Mouse (Mus musculus): ENCODE measurements around the gene Ptbp3.
"Not testable (repeated sequence)": the region's sequence is repeated elsewhere in the genome, so short reads cannot be mapped to it uniquely, and the experiment has no call there.

Gene Ptbp3

DNA sequence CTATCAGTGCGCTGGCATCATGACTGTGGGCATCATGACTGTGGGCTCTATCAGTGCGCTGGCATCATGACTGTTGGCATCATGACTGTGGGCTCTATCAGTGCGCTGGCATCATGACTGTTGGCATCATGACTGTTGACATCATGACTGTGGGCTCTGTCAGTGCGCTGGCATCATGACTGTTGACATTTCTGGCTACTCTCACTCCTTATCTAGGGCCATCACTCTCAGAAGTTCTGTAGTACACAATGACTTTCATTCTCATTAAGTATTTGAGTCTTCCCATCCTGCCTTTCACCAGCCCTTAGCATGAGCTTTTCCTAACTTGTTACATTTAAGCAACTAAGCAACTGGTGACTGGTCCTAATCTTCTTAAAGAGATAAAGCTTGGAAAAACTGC, 8.2 kb upstream of the Ptbp3 start:
- in situ Hi-C loops (cut with MseI, MboI): not testable (repeated sequence)

DNA sequence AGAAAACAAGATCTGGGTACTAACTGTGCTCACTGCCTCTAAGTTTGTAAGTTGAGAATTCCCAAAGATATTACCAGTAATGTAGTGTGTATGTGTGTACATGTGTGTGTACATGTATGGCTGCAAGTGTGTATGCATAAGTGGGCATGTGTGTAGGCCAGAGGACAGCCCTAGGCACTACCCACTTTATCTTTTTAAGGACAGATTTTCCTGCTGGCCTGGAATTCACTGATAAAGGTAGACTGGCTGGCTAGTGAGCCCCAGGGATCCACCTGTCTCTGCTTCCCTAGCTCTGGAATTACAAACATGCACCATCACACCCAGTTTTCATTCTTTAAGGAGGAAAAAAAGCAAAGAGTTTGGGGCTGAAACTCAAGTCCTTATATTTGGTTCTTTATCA, 6.0 kb upstream of the Ptbp3 start:
- in situ Hi-C loops (cut with MseI, MboI): no loop called here

DNA sequence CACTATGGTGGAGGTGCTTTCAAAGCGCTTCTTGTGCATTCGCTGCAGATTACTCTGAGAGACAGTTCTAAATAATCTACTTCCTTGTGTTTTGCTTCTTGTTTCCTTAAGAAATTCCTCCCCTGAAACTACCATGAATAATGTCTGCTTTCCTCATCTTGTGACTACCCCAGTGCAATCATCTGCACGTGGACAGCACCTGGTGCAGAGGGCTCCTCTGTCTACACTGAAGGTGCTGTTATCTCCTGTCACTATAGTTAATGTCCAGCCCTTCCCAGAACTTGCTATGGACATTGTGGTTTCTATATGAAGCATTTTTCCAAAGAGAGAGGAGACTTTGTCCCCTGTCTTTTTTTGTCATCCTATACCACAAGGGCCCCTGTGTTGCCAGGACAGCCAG, 4.4 kb upstream of the Ptbp3 start:
- in situ Hi-C loops (cut with MseI, MboI): no loop called here

DNA sequence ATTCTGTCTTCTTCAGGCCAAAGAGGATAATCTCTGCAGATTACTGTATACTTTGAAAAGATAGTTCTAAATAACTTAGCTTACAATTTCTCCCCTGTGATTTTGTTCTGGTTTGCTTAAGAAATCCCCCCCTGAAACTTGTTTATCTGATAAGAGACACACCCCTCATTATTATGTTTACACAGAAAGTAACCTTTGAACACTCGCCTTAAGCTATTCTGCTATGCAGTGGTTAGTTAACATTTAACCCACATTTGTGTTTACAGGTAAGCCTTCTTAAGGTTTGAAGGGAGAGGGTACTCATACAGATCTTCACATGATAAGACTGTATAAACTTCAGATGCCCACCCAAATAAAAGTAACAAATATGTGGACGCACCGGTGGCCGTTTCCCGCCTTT, 3.7 kb upstream of the Ptbp3 start:
- in situ Hi-C loops (cut with MseI, MboI): no loop called here

DNA sequence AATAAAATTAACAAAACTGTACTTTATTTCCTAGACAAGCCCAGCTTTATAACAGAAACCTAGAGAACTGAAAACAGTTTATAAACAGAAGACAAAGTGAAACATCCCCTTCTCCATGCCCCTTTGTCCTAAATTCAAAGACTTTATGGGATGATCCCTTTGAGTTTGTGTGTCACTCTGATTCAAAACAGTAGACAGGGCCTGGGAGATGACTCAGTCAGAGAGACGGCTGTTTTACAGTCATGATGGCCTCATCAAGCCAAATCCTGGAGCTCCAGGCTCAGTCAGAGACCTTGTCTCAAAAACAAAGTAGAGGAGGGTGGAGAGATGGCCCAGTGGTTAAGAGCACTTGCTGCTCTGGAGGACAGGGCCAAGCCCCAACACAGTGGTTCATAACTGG, 2.7 kb upstream of the Ptbp3 start:
- in situ Hi-C loops (cut with MseI, MboI): no loop called here

DNA sequence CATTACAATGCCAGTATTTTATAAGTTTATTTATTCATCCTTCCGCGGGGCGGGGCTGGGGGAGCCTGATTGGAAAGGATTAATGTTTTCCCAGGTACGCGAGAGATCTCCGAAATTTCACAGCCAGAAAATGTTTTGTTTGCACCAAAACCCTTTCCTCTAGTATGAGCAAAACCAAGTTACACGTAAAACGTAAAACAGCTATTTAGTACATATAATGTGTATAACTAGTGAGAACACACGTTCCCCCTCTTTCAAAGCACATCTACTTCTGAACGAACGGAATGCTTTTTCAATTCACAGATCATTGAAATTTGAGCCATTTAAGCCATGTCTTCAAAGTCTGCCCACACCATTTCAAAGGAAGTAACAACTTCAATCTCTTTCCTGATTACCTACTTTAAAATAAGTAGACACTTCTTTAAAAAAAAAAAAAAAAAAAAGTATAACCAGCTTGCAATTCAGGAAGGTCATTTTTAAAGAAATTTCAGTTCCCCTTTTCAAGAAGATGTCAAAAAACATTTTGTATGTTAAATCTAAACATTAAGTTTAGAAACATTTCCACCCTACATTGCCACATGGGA, 905 bp upstream of the Ptbp3 start:
- in situ Hi-C loops (cut with MseI, MboI): no loop called here

DNA sequence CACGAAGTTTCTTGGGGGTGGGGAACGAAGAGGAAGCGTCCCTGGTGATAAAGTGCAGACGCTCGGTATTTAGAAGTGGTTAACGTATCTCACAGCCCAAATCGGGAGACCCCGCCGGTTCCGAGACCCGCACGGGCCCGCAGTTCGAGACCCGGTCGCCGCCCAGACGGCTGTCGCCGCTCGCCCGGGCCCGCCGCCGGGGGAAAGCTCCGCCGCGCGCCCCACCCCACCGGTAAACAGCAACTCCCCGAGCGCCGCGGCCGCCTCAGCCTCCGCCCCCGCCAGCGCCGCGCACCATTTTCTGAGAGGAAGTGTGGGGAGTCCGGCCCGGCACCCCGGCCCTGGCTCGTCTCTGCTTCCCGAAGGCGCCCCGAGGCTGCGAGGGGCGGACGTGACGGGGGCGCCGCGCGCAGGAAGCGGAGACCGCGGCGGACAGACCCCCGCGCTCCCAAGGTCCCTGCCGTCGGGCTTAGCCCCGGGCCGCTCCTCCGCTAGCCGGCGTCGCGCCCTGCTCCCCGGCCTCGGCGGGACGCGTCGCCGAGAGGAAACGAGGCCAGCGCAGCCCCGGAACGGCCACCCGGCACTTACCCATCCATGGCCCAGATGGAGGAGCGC, 497 bp downstream of the Ptbp3 start:
- in situ Hi-C loops (cut with MseI, MboI): no loop called here

DNA sequence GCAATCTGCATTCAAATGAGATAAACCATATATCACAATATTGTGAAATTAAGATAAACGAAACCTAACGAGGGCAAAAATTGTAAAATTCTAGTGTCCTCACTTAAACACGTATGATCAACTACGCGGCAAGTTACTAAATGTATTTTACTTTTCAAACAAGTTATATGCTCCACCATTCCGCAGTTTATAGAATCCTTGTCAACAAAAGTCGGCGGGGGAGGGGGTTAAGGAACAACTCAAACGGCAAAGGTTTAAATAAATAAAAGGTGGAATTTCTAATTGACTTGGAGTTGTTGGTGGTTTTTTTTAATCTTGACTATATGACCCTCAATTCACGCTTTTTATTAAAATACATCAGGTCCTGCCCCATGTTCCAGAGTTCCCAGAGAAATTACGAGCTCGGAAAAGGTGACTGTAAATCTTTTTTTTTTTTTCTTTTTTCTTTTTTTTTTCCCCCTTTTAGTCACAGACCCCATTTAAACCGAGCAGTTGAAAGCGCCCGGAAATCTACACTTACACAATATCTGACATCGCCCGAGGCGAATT, 1.1 kb downstream of the Ptbp3 start:
- in situ Hi-C loops (cut with MseI, MboI): no loop called here

DNA sequence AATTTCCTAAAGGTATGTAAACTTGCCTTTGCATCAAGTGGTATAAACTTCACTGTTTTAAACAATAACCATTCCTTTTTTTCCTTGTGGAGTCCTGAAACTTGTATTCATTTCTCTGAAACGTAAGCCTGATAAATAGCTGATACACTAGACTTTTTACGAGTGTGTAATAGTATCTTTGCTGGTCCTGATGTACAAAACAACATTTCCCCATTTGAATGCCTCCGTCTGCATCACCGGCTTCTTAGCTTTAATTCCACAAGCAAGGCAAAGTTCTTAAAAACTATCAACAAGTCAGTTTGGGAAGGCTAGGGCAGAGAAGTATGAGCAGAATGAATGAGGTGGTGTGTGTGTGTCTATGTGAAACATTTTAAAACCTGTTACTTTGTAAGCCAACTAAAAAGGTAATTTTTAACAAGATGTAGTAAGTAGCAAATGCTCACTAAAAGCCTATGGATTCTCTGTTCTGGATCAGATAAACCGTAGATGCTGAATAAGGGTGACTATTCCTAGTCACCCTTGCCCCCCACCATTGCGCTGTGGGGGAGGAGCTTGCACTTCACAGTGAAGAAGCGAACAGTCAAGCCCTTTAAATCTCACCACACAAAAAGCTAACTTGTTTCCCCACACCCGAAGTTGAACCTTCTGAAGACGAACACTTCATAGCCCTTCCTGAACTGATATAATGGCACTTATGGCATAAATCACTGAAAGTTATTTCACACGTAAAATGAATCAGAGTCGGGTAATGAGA, 1.9 kb downstream of the Ptbp3 start:
- in situ Hi-C loops (cut with MseI, MboI): no loop called here

DNA sequence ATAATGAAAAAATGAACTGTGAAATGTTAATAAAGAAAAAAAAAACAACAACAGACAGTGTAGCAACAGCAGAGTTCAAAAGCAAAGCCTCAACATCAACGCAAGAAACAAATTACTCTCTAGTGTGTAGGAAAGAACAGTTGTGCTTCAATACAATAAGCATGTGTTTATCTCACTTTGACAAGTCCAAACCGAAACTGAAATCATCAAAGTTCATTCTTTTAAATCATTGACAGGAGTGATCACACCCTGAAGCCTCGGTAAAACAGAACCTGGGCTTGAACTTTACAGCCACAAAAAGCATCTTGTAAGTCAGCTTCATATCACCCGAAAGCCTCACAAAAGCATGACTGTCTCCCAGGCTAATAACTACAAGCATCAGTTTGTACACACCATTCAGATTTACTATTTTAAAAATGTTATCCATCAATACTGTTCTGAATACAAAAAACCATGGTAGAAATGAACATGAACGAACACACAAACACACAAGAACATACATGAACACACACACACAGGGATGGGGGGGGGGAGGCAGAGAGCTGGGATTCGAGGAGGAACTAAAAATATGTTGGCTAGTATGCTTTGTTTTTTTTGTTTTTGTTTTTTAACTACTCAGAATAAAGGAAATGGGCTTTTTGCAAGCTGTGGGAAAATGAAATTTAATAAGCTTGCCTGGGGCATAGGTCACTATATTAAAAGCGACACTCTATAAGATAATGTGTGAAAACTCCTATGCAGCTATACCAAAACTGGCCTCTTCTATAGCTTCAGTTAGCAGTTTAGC, 2.7 kb downstream of the Ptbp3 start:
- in situ Hi-C loops (cut with MseI, MboI): no loop called here

DNA sequence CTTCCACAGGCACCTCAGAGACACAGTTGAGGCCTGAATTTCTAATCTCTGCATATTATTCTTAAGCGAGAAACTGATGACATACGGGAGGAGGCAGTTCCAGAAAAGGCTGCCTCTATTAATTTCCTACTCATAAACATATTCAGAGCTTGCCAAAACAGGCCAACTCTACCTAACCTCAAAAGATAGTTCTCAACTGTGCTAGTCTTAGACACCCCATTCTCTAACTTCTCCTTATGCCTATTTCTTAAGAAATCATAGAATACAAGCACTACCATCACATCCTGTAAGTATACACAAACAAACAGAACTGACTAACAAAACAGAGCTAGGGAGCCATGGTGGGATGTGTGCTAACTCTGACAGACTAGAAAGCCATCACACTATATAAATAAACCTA, 4.5 kb downstream of the Ptbp3 start:
- in situ Hi-C loops (cut with MseI, MboI): no loop called here

DNA sequence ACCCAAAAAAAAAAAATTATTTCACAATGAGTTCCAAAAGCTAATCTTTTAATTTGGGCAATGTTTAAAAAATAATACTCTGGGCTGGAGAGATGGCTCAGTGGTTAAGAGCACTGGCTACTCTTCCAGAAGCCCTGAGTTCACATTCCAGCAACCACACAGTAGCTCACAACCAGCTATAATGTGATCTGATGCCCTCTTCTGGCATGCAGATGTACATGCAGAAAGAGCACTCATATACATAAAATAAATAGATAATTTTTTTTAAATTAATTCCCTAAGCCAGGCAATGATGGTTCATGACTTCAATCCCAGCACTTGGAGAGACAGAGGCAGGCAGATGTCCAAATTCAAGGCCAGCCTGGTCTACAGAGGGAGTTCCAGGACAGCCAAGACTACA, 6.2 kb downstream of the Ptbp3 start:
- in situ Hi-C loops (cut with MseI, MboI): no loop called here

DNA sequence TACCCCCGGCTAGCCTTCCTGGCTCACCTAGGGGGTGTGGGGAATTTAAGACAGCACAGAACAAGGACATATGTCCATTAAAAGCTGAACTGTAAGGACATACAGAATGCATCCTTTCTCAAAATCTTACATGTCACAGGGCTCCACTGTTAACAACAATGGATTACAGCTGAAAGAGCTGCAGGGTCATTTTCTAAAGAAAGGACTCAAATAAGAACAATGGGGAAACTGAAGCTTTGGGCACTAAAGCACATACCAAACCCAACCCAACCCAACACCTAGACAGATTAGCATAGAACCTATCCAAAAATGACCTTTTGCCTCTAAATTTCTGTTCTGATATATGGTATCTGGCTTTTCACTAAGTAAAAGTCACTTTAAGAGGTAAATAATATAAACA, 12.9 kb downstream of the Ptbp3 start:
- in situ Hi-C loops (cut with MseI, MboI): no loop called here

DNA sequence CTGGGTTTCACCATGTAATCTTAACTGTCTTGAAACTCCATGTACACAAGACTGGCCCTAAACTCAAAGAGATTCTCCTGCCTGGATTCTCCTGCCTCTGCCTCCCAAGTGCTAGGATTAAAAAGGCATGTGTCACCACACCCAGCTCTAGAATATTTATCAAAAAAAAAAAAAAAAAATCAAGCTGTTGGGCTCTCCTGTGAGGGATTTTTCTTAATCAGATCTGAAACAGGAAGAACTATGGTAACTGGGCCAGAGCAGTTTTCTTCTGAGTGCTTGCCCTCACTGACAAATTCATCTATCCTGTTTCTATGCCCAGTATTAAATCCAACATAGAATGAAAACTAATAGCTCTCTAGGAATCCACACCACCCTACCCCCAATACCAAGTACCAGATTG, 13.5 kb downstream of the Ptbp3 start:
- in situ Hi-C loops (cut with MseI, MboI): no loop called here

DNA sequence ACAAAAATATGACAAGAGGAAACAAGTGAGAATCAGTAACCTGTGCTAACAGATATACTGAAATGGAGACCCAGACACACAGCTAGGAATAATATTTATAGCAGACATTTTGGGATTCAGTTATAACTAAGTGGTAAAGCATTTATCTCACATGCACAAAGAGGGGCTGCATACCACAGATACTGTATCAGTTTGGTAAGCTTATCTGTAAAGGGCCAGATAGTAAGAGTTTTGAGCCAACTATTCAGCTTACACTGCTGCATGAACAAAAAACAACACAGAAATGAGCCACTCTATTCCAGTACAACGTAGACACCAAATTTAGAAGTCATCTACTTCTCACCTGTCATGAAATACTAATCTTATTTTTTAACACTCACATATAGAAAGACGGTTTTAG, 15.9 kb downstream of the Ptbp3 start:
- in situ Hi-C loops (cut with MseI, MboI): no loop called here

DNA sequence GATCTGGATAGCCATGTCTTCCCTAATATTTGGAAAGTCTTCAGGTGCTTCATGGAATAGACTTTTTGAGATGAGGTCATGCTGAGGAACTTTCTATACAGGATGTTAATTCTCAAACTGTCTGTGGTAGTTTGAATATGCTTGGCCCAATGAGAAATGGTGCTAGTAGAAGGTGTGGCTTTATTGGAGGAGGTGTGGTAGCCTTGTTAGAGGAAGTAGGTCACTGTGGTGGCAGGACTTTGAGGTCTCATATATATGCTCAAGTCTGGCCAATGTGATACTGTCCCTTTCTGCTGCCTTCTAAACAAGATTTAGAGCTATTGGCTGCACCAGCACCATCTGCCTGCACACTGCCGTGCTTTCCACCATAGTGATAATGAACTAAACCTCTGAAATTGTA, 18.0 kb downstream of the Ptbp3 start:
- in situ Hi-C loops (cut with MseI, MboI): no loop called here

DNA sequence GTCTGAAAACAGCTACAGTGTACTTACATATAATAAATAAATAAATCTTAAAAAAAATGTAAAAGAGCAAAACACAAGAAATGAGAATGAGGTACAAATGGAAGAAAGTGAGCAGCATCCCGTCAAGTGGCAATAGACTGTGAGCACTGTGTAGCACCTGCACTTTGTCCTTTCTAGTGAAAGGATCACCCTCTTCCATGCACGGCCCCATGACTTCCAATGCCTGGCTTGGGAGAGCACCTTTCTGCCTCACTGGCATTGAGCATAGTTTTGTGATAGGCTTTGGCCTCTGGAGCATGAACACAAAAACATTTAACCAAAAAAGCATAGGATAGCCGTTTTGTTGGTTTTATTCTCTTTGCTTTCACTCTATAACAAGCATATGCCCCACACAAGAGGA, 21.7 kb downstream of the Ptbp3 start:
- in situ Hi-C loops (cut with MseI, MboI): no loop called here

DNA sequence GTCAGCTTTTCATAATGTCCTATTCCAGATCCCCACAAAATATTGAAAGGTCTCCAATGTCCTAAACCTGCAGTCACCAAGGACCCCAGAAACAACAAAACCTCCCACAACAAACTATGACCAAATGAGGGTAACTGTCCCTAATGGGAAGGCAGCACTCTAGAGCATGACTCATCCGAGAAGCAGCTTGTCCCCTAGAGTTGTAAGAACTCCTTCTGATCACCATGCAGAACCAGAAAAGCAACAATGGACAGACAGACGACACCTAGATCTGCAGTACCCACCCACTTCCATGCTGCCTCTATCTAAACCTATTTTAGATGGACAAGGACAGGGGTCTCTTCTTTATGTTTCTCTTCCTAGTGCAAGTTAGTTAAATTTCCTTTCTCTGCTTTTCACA, 22.4 kb downstream of the Ptbp3 start:
- in situ Hi-C loops (cut with MseI, MboI): no loop called here

DNA sequence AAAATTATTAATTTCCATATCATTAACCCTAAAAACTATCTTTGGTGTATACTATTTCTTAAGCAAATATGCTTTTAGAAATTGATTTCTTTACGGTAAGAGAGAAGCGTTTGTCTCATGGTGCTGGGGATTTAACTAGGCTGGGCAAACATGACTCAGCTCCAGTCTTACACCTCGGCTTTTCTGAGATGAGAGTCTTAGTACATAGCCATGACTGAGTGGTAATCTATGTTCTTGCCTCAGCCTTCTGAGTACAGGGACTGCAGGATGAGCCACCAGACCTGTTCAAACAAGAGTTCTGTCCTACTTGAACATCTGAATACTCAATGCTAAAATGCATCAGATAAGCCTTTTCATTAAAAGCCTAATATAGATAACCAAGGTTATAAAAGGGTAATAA, 24.3 kb downstream of the Ptbp3 start:
- in situ Hi-C loops (cut with MseI, MboI): no loop called here

DNA sequence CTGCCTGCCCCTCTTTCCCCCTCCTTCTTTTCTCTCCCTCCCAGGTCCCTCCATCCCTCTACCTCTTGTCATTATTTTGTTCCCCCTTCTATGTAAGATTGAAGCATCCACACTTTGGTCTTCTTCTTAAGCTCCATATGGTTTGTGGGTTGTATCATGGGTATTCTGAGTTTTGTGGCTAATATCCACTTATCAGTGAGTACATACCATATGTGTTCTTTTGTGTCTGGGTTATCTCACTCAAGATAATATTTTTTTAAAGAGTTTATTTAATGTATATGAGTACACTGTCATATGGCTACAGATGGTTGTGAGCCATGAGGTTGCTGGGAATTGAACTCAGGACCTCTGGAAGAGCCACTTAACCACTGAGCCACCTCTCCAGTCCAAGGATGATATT, 38.8 kb downstream of the Ptbp3 start:
- in situ Hi-C loops (cut with MseI, MboI): no loop called here

DNA sequence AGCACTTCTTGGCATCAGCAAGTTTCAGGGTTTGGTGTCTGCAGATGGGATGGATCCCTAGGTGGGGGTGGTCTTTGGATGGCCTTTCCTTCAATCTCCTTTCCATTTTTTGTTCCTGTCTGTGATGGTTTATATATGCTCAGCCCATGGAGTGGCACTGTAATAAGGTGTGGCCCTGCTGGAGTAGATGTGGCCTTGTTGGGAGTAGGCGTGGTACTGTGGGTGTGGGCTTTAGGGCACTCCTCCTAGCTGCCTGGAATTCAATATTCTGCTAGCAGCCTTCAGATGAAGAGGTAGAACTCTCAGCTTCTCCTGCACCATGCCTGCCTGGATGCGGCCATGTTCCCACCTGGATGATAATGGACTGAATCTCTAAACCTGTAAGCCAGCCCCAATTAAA, 39.6 kb downstream of the Ptbp3 start:
- in situ Hi-C loops (cut with MseI, MboI): no loop called here

DNA sequence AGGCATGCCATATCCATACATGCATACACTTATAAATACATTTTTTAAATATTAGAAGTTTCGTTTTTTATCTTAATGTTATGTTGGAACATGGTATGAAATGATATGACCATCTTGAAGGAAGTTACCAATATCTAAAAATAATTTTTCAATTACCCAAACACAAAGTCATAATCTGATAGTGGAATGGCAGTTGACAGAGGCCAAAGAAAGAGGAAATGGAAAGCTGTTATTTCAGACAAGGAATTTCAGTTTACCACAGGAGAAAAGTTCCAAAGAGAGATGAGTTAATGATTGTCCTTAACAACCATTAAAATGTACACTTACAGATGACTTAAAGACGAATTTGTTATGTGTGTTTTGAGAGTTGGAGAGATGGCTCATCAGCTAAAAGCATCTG, 41.4 kb downstream of the Ptbp3 start:
- in situ Hi-C loops (cut with MseI, MboI): no loop called here
